Mouse (Mus musculus): ENCODE data around the gene Nphp3. TPM values are rescaled to one million over a fixed set of nuclear protein-coding genes. Genes with fewer than 3 reads are reported as not detected.

Gene Nphp3
- polyA plus RNA-seq, 1 experiment, result 1.2 TPM

GRCm38 (mm10) chr9:104002913-104003330 lies 578 bp downstream of the Nphp3 start:
- Histone ChIP-seq H3K79me3 (ENCODE audit: low read depth) (no peaks in the 10 kb centered on the region), H3K36me3 (ENCODE audit: control insufficient read depth, insufficient read depth) (no peaks in the 10 kb centered on the region), H3K4me3 (ENCODE audit: insufficient read depth, poor library complexity, severe bottlenecking) (peak overlapping the region; percentile 42), H3K27me3 (ENCODE audit: control insufficient read depth, insufficient read depth, insufficient read length) (no peaks in the 10 kb centered on the region), H3ac (ENCODE audit: control insufficient read depth, insufficient read length, low read depth) (peak overlapping the region; percentile 77), H3K79me2 (ENCODE audit: control insufficient read depth, insufficient read depth) (no peaks in the 10 kb centered on the region)
- no peak for TF ChIP-seq MYOG (IDR thresholded peaks at IDR 0.05; ENCODE audit: control insufficient read depth, extremely low read depth, insufficient read length)
- peak; percentile 77 for TF ChIP-seq CTCF (IDR thresholded peaks at IDR 0.05; ENCODE audit: control insufficient read depth, insufficient read depth, insufficient read length)
- no peak for TF ChIP-seq MAX (IDR thresholded peaks at IDR 0.05)

- TF ChIP-seq CEBPB (IDR thresholded peaks at IDR 0.05; ENCODE audit: low read depth) (no peak), CTCF (IDR thresholded peaks at IDR 0.05; ENCODE audit: control insufficient read depth, insufficient read depth, insufficient read length) (no peak), FOSL1 (IDR thresholded peaks at IDR 0.05; ENCODE audit: insufficient read depth, low read length, poor library complexity, severe bottlenecking) (no peak), MAX (IDR thresholded peaks at IDR 0.05) (no peak), USF1 (IDR thresholded peaks at IDR 0.05; ENCODE audit: low read depth) (no peak), MYOG (IDR thresholded peaks at IDR 0.05; ENCODE audit: control insufficient read depth, extremely low read depth, insufficient read length) (no peak), MYOD1 (IDR thresholded peaks at IDR 0.05; ENCODE audit: control insufficient read depth, insufficient read length, low read depth) (no peak)
- H3K27me3 ChIP-seq (ENCODE audit: control insufficient read depth, insufficient read depth, insufficient read length), result no peaks in the 10 kb centered on the region
- H3K79me2 ChIP-seq (ENCODE audit: control insufficient read depth, insufficient read depth), result no peaks in the 10 kb centered on the region
- no peak overlapping the region for H3K4me3 ChIP-seq (ENCODE audit: insufficient read depth, poor library complexity, severe bottlenecking)
- no peak overlapping the region for H3ac ChIP-seq (ENCODE audit: control insufficient read depth, insufficient read length, low read depth)
- no peaks in the 10 kb centered on the region for H3K36me3 ChIP-seq (ENCODE audit: control insufficient read depth, insufficient read depth)
- H3K79me3 ChIP-seq (ENCODE audit: low read depth), result no peaks in the 10 kb centered on the region
Measured at GRCm38 (mm10) chr9:104014526-104014925, 12.2 kb downstream of the Nphp3 start.

- Histone ChIP-seq H3K27me3 (ENCODE audit: control insufficient read depth, insufficient read depth, insufficient read length) (no peaks in the 10 kb centered on the region), H3ac (ENCODE audit: control insufficient read depth, insufficient read length, low read depth) (no peak overlapping the region), H3K4me3 (ENCODE audit: insufficient read depth, poor library complexity, severe bottlenecking) (no peak overlapping the region), H3K36me3 (ENCODE audit: control insufficient read depth, insufficient read depth) (no peaks in the 10 kb centered on the region), H3K79me2 (ENCODE audit: control insufficient read depth, insufficient read depth) (no peaks in the 10 kb centered on the region), H3K79me3 (ENCODE audit: low read depth) (no peaks in the 10 kb centered on the region)
- no peak for TF ChIP-seq FOSL1 (IDR thresholded peaks at IDR 0.05; ENCODE audit: insufficient read depth, low read length, poor library complexity, severe bottlenecking)
- no peak for TF ChIP-seq CEBPB (IDR thresholded peaks at IDR 0.05; ENCODE audit: low read depth)
- TF ChIP-seq MYOG (IDR thresholded peaks at IDR 0.05; ENCODE audit: control insufficient read depth, extremely low read depth, insufficient read length), result no peak
Measured at GRCm38 (mm10) chr9:104021026-104021425, 18.7 kb downstream of the Nphp3 start.

GRCm38 (mm10) chr9:104027186-104027585 lies 24.8 kb downstream of the Nphp3 start:
- Histone ChIP-seq H3ac (ENCODE audit: control insufficient read depth, insufficient read length, low read depth) (no peak overlapping the region), H3K36me3 (ENCODE audit: control insufficient read depth, insufficient read depth) (no peaks in the 10 kb centered on the region), H3K79me3 (ENCODE audit: low read depth) (no peaks in the 10 kb centered on the region), H3K79me2 (ENCODE audit: control insufficient read depth, insufficient read depth) (no peaks in the 10 kb centered on the region), H3K4me3 (ENCODE audit: insufficient read depth, poor library complexity, severe bottlenecking) (no peak overlapping the region), H3K27me3 (ENCODE audit: control insufficient read depth, insufficient read depth, insufficient read length) (no peaks in the 10 kb centered on the region)
- TF ChIP-seq FOSL1 (IDR thresholded peaks at IDR 0.05; ENCODE audit: insufficient read depth, low read length, poor library complexity, severe bottlenecking), result no peak
- TF ChIP-seq CEBPB (IDR thresholded peaks at IDR 0.05; ENCODE audit: low read depth), result no peak
- TF ChIP-seq MYOG (IDR thresholded peaks at IDR 0.05; ENCODE audit: control insufficient read depth, extremely low read depth, insufficient read length), result no peak
- TF ChIP-seq MAX (IDR thresholded peaks at IDR 0.05), result no peak
- no peak for TF ChIP-seq CTCF (IDR thresholded peaks at IDR 0.05; ENCODE audit: control insufficient read depth, insufficient read depth, insufficient read length)
- no peak for TF ChIP-seq USF1 (IDR thresholded peaks at IDR 0.05; ENCODE audit: low read depth)
- no peak for TF ChIP-seq MYOD1 (IDR thresholded peaks at IDR 0.05; ENCODE audit: control insufficient read depth, insufficient read length, low read depth)

GRCm38 (mm10) chr9:104029861-104030260 lies 27.5 kb downstream of the Nphp3 start:
- H3ac ChIP-seq (ENCODE audit: control insufficient read depth, insufficient read length, low read depth), result no peak overlapping the region
- TF ChIP-seq FOSL1 (IDR thresholded peaks at IDR 0.05; ENCODE audit: insufficient read depth, low read length, poor library complexity, severe bottlenecking), result no peak
- H3K79me3 ChIP-seq (ENCODE audit: low read depth), result no peaks in the 10 kb centered on the region
- H3K4me3 ChIP-seq (ENCODE audit: insufficient read depth, poor library complexity, severe bottlenecking), result no peak overlapping the region
- H3K79me2 ChIP-seq (ENCODE audit: control insufficient read depth, insufficient read depth), result no peaks in the 10 kb centered on the region
- no peaks in the 10 kb centered on the region for H3K36me3 ChIP-seq (ENCODE audit: control insufficient read depth, insufficient read depth)
- no peaks in the 10 kb centered on the region for H3K27me3 ChIP-seq (ENCODE audit: control insufficient read depth, insufficient read depth, insufficient read length)

GRCm38 (mm10) chr9:104034231-104034630 lies 31.9 kb downstream of the Nphp3 start:
- no peaks in the 10 kb centered on the region for H3K79me3 ChIP-seq (ENCODE audit: low read depth)
- no peaks in the 10 kb centered on the region for H3K79me2 ChIP-seq (ENCODE audit: control insufficient read depth, insufficient read depth)
- no peaks in the 10 kb centered on the region for H3K36me3 ChIP-seq (ENCODE audit: control insufficient read depth, insufficient read depth)
- H3K4me3 ChIP-seq (ENCODE audit: insufficient read depth, poor library complexity, severe bottlenecking), result no peak overlapping the region
- H3K27me3 ChIP-seq (ENCODE audit: control insufficient read depth, insufficient read depth, insufficient read length), result no peaks in the 10 kb centered on the region
- no peak overlapping the region for H3ac ChIP-seq (ENCODE audit: control insufficient read depth, insufficient read length, low read depth)
- TF ChIP-seq USF1 (IDR thresholded peaks at IDR 0.05; ENCODE audit: low read depth), result no peak
- TF ChIP-seq MYOG (IDR thresholded peaks at IDR 0.05; ENCODE audit: control insufficient read depth, extremely low read depth, insufficient read length), result no peak
- TF ChIP-seq FOSL1 (IDR thresholded peaks at IDR 0.05; ENCODE audit: insufficient read depth, low read length, poor library complexity, severe bottlenecking), result no peak
- TF ChIP-seq MAX (IDR thresholded peaks at IDR 0.05), result no peak
- no peak for TF ChIP-seq CTCF (IDR thresholded peaks at IDR 0.05; ENCODE audit: control insufficient read depth, insufficient read depth, insufficient read length)

Data from C2C12 (cell line).